10 mouse cellular contexts compared by ENCODE assay signal in the genomic region with DNA sequence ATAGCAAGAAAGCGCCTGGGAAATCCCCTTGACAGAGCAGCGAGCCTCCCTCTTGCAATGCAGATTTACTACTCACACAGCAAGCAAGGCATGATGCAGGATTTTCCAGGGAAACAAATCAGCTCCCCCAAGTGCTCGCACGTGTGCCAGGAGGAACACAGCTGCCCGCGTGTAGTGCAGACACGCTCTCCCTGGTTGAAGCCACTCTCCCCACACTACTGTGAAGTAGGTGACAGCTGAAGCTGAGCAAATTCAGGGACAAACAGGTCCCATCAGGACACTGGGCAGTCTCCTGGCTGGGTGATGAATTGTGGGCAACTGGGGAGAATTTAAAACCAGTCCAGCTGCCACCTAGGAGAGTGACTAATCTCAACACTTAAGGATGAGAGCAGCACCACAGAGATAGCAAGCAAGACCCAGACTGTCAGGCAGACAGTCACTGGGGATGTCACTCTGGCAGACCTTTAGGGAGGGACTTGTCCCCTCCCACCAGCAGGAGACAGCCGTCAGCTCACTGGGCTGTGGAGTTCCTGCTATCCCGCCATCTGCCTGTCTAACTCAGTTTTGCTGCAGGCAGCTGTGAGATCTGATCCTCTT. TPM values are rescaled to one million over a fixed set of nuclear protein-coding genes. Genes with fewer than 3 reads are reported as not detected.
DNase-seq lines count a peak whose midpoint lies in the region; ATAC-seq and TF ChIP-seq lines count a peak whose summit lies in the region.
"Had no signal": no experiment of that assay in that cellular context is flagged by ENCODE, and none has a peak within 500 bp of the region (broad histone marks: within the 10 kb centered on the region; RNA-seq: fewer than 3 reads in every experiment).

No protein-coding gene starts in this region.

- no peak for TF ChIP-seq CTCF in left cerebral cortex, adult 2 months (IDR thresholded peaks at IDR 0.05)

- ATAC-seq in kidney, embryonic 16.5 days (ENCODE audit: low FRiP score, low TSS enrichment), result peak; percentile 80
- peak; percentile 58; the same call in 1 of the 2 replicates for ATAC-seq in embryonic facial prominence, embryonic 11.5 days (replicated peaks; ENCODE audit: insufficient number of reproducible peaks, low FRiP score, low TSS enrichment, low read depth)
- ATAC-seq in neural tube, embryonic 15.5 days (ENCODE audit: low FRiP score), result peak; percentile 72
- ATAC-seq: Patski had no signal

- no peak overlapping the region for H3K4me3 ChIP-seq in kidney, embryonic 16.5 days (ENCODE audit: low read length)
- H3K4me3 ChIP-seq in embryonic facial prominence, embryonic 11.5 days (ENCODE audit: low read depth, low read length), result no peak overlapping the region
- no peak overlapping the region for H3K4me3 ChIP-seq in left cerebral cortex, adult 2 months
- H3K4me3 ChIP-seq in neural tube, embryonic 15.5 days (replicated peaks), result no peak overlapping the region

- no peak for DNase-seq in kidney, postnatal 36 days
- no peak for DNase-seq in embryonic facial prominence, embryonic 11.5 days (ENCODE audit: low spot score)
- peak; percentile 13 to 22 for DNase-seq in left cerebral cortex, adult 2 months (ENCODE audit: extremely low spot score in 1 of 2, low spot score in 2 of 2)
- no peak for DNase-seq in ovary, postnatal 36 days (ENCODE audit: low spot score)
- DNase-seq in adrenal gland, adult 8-10 months, result no peak
- DNase-seq in adrenal gland, adult 18-20 months (ENCODE audit: low spot score in 2 of 2), result no peak

- no peak overlapping the region for H3K27ac ChIP-seq in kidney, embryonic 16.5 days (ENCODE audit: low read length)
- H3K27ac ChIP-seq in embryonic facial prominence, embryonic 11.5 days (replicated peaks; ENCODE audit: low read depth, low read length), result no peak overlapping the region
- no peak overlapping the region for H3K27ac ChIP-seq in left cerebral cortex, adult 2 months
- H3K27ac ChIP-seq in neural tube, embryonic 15.5 days (replicated peaks), result peak overlapping the region; percentile 67
- H3K27ac ChIP-seq: liver, embryonic 14.5 days had no signal

- H3K27me3 ChIP-seq in kidney, embryonic 16.5 days (ENCODE audit: insufficient read depth, low read length), result peaks cover 8% of the 10 kb centered on the region
- H3K27me3 ChIP-seq in embryonic facial prominence, embryonic 11.5 days (ENCODE audit: control insufficient read depth, insufficient read depth, low read length), result no peaks in the 10 kb centered on the region
- no peaks in the 10 kb centered on the region for H3K27me3 ChIP-seq in neural tube, embryonic 15.5 days (replicated peaks)
- H3K27me3 ChIP-seq: Patski had no signal

- H3K9ac ChIP-seq in kidney, embryonic 16.5 days (replicated peaks; ENCODE audit: low read length), result no peak overlapping the region
- H3K9ac ChIP-seq in embryonic facial prominence, embryonic 11.5 days (replicated peaks; ENCODE audit: low read length), result no peak overlapping the region
- H3K9ac ChIP-seq in neural tube, embryonic 15.5 days (replicated peaks), result peak overlapping the region; percentile 11
- H3K9ac ChIP-seq: liver, embryonic 14.5 days had no signal

- H3K36me3 ChIP-seq in kidney, embryonic 16.5 days (ENCODE audit: insufficient read depth, low read length), result no peaks in the 10 kb centered on the region
- H3K36me3 ChIP-seq in embryonic facial prominence, embryonic 11.5 days (replicated peaks; ENCODE audit: control insufficient read depth, insufficient read depth, low read depth, low read length), result no peaks in the 10 kb centered on the region
- H3K36me3 ChIP-seq in neural tube, embryonic 15.5 days, result no peaks in the 10 kb centered on the region

- 13% methylated on average over 9 of the region's 9 CpGs for WGBS in kidney, embryonic 16.5 days
- 17% methylated on average over 9 of the region's 9 CpGs for WGBS in embryonic facial prominence, embryonic 11.5 days
- WGBS in neural tube, embryonic 15.5 days, result 6% methylated on average over 9 of the region's 9 CpGs

- no peak overlapping the region for H3K4me2 ChIP-seq in kidney, embryonic 16.5 days (replicated peaks; ENCODE audit: low read depth, low read length)
- H3K4me2 ChIP-seq in embryonic facial prominence, embryonic 11.5 days (ENCODE audit: low read depth, low read length), result no peak overlapping the region
- H3K4me2 ChIP-seq in neural tube, embryonic 15.5 days, result peak overlapping the region; percentile 24

- intact Hi-C loops in left cerebral cortex, adult 2 months (cut with DNase I), result no loop called here

- H3K4me1 ChIP-seq in kidney, embryonic 16.5 days (ENCODE audit: insufficient read depth, low read length), result peaks cover 25% of the 10 kb centered on the region
- H3K4me1 ChIP-seq in embryonic facial prominence, embryonic 11.5 days (ENCODE audit: control insufficient read depth, insufficient read depth, low read length), result no peaks in the 10 kb centered on the region
- H3K4me1 ChIP-seq in neural tube, embryonic 15.5 days, result peaks cover 83% of the 10 kb centered on the region

- H3K9me3 ChIP-seq in kidney, embryonic 16.5 days (ENCODE audit: low read length), result no peaks in the 10 kb centered on the region
- H3K9me3 ChIP-seq in embryonic facial prominence, embryonic 11.5 days (replicated peaks; ENCODE audit: control insufficient read depth, low read length), result no peaks in the 10 kb centered on the region
- no peaks in the 10 kb centered on the region for H3K9me3 ChIP-seq in neural tube, embryonic 15.5 days (replicated peaks)

RNA-seq across cellular contexts. Expression of gene St8sia2, which starts 6.6 kb away (rescaled TPM):
- polyA plus RNA-seq in kidney, embryonic 16.5 days (2015; fragmentation: Nextera tagmentation; extraction: Ambion mirVana), result 9.2 and 13.7 TPM in 2 replicates
- polyA plus RNA-seq in embryonic facial prominence, embryonic 11.5 days (2014; fragmentation: Nextera tagmentation; extraction: Ambion mirVana), result 24.7 and 25.9 TPM in 2 replicates
- total RNA-seq in left cerebral cortex, adult 2 months (2021), result 1 to 10 TPM; 1.5 to 2.2 TPM
- 54.7 and 59.4 TPM in 2 replicates for polyA plus RNA-seq in neural tube, embryonic 15.5 days (2015; fragmentation: Nextera tagmentation; extraction: Ambion mirVana)
- 1 to 10 TPM in 2 of 4 experiments, under 1 TPM in 2; 0.49 to 1.1 (median 0.83) TPM for total RNA-seq in adrenal gland, adult 8-10 months (2022)
- total RNA-seq in adrenal gland, adult 18-20 months (2021), result under 1 TPM; 0.43 to 0.67 TPM

Comparison
In these comparisons a context has a peak if more than half of its experiments do, and no peak if none do; other contexts are left out.
1. DNase-seq: peak in left cerebral cortex, adult 2 months (2 of 2); none in kidney, postnatal 36 days (0 of 2), embryonic facial prominence, embryonic 11.5 days (single experiment), ovary, postnatal 36 days (single experiment), adrenal gland, adult 8-10 months (single experiment) and adrenal gland, adult 18-20 months (0 of 2).
2. Peak in every context shown above with its lines, with median percentiles within 50 percentile points of each other: ATAC-seq.